Mouse (Mus musculus): ENCODE data around the gene Mecom.

- TF ChIP-seq POLR2A (IDR thresholded peaks at IDR 0.05; ENCODE audit: control insufficient read depth, low read depth, low read length) (no peak), CTCF (IDR thresholded peaks at IDR 0.05; ENCODE audit: control insufficient read depth, insufficient read depth, insufficient replicate concordance, low read depth, low read length) (no peak)
These were observed 527.8 kb downstream of the Mecom start for GRCm38 (mm10) chr3:30019961-30020360.
